Comparison of ENCODE assay signal across 15 mouse cellular contexts in the genomic region with DNA sequence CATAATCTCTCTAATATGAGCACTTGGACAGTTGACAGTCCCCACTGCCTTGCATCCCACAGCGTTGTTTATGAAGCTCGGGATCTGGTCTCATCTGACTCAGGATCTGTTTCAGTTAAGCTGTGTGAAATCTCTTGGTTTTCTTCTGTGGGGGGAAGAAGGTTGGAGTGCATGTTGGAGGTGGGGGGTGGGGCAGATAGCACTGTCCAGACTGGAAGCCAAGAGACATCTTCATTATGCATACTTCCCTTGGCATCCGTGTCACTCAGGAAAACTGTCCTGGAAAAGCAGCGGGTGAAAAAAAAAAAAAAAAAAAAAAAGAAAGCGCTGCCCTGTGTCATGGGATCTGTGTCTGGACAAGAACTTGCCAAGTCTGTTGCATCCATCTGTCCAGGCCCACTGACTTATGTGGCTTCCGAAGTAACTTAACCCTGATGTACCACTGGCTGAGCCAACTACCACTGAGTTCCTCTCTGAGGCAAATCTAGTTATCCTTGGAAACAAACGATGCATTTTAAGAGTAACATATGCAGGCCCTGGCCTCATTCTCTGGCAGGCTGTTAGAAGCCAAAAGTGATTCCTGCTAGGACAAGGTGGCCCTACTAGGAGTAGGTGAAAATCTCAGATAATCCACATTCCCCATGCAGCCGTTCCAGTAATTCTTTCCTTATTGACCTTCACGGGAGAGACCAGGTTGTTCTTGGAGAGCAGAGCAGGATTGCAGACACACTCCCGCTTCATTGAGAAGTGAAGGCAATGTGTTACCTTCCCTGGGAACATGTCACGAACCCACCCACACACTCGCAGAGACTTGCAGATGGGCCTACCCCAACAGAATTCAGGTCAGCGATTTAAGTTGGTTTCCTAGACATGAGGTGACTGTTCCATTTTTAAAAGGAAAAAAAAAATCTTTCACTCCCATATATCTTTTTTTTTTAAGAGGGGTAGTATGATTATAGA.
DNase-seq lines count a peak whose midpoint lies in the region; TF ChIP-seq lines count a peak whose summit lies in the region.
"Had no signal": no experiment of that assay in that cellular context is flagged by ENCODE, and none has a peak within 500 bp of the region (broad histone marks: within the 10 kb centered on the region; RNA-seq: fewer than 3 reads in every experiment).

No protein-coding gene starts in this region.

- H3K27ac ChIP-seq in cerebellum, adult 2 months (ENCODE audit: insufficient read depth, low read length) = no peak overlapping the region
- H3K27ac ChIP-seq: heart, embryonic 13.5 days; hindbrain, embryonic 12.5 days had no signal

- 8% methylated on average over 13 of the region's 13 CpGs for WGBS in cerebellum, adult 2 months

- no peaks in the 10 kb centered on the region for H3K27me3 ChIP-seq in cerebellum, adult 2 months (ENCODE audit: control insufficient read depth, insufficient read depth, low read length)
- H3K27me3 ChIP-seq: heart, embryonic 13.5 days; hindbrain, embryonic 12.5 days had no signal

- DNase-seq in left cerebral cortex, adult 11 months (ENCODE audit: low spot score) = peak; percentile 17
- DNase-seq in left cerebral cortex, postnatal 10 days (ENCODE audit: extremely low spot score in 1 of 2, low spot score in 2 of 2) = no peak
- DNase-seq in cerebellum, adult 11 months = peak; percentile 66
- peak; percentile 80 to 93 for DNase-seq in cerebellum, adult 2 months
- peak; percentile 24 to 30 for DNase-seq in left cerebral cortex, postnatal 36 days (ENCODE audit: low spot score in 2 of 2)
- DNase-seq in testis, postnatal 14 days (ENCODE audit: low spot score) = no peak
- DNase-seq in adrenal gland, postnatal 10 days = no peak
- DNase-seq: adrenal gland, adult 8-10 months; embryo, embryonic 11 days; kidney, postnatal 10 days; liver, postnatal 0 days; lung, postnatal 36 days; thymus, adult 2 months had no signal

- H3K4me1 ChIP-seq in cerebellum, adult 2 months (ENCODE audit: control insufficient read depth, insufficient read depth, low read length) = peaks cover 12% of the 10 kb centered on the region; the same call in 1 of the 2 replicates

- no peak for TF ChIP-seq CTCF in cerebellum, adult 2 months (IDR thresholded peaks at IDR 0.05; ENCODE audit: borderline replicate concordance, insufficient read depth, low read depth, low read length)

- intact Hi-C loops in left cerebral cortex, postnatal 10 days (cut with DNase I) = no loop called here
- intact Hi-C loops in left cerebral cortex, postnatal 36 days (cut with DNase I) = no loop called here

- H3K4me3 ChIP-seq in cerebellum, adult 2 months (replicated peaks; ENCODE audit: insufficient read depth, low read depth, low read length) = no peak overlapping the region
- H3K4me3 ChIP-seq: heart, embryonic 13.5 days; hindbrain, embryonic 12.5 days had no signal

- no peak for TF ChIP-seq POLR2A in cerebellum, adult 2 months (IDR thresholded peaks at IDR 0.05; ENCODE audit: borderline replicate concordance, insufficient read depth, low read length)

Comparison
In these comparisons a context has a peak if more than half of its experiments do, and no peak if none do; other contexts are left out.
1. DNase-seq: peak in left cerebral cortex, adult 11 months (single experiment), cerebellum, adult 11 months (single experiment), cerebellum, adult 2 months (2 of 2) and left cerebral cortex, postnatal 36 days (2 of 2); none in left cerebral cortex, postnatal 10 days (0 of 2), testis, postnatal 14 days (single experiment) and adrenal gland, postnatal 10 days (single experiment).